Mouse (Mus musculus): Measurements from ENCODE around the gene Baz2a. TPM values are rescaled to one million over a fixed set of nuclear protein-coding genes. Genes with fewer than 3 reads are reported as not detected.

Baz2a gene
- polyA plus RNA-seq, 1 experiment: 30.8 TPM

- peaks cover 3% of the 10 kb centered on the region; the same call in 1 of the 2 replicates for H3K4me1 ChIP-seq (ENCODE audit: control insufficient read depth, insufficient read depth, insufficient read length, low read length)
- WGBS: under 1% methylated on average over 17 of the region's 17 CpGs
- peak overlapping the region; percentile 84 for H3K4me3 ChIP-seq (ENCODE audit: low read depth, low read length)
- TF ChIP-seq CTCF (IDR thresholded peaks at IDR 0.05; ENCODE audit: extremely low read depth, insufficient read length, insufficient replicate concordance, low read depth, low read length) (no peak), POLR2A (IDR thresholded peaks at IDR 0.05; ENCODE audit: low read depth, low read length) (no peak)
- H3K27me3 ChIP-seq (ENCODE audit: control insufficient read depth, insufficient read depth, low read length): no peaks in the 10 kb centered on the region
- no peaks in the 10 kb centered on the region for H3K36me3 ChIP-seq (ENCODE audit: control insufficient read depth, insufficient read depth, low read length)
- H3K27ac ChIP-seq (ENCODE audit: insufficient read depth, low read depth, low read length): peak overlapping the region; percentile 57
Observed at GRCm38 (mm10) chr10:128175996-128176755, 84.8 kb downstream of the Baz2a start.

DNA sequence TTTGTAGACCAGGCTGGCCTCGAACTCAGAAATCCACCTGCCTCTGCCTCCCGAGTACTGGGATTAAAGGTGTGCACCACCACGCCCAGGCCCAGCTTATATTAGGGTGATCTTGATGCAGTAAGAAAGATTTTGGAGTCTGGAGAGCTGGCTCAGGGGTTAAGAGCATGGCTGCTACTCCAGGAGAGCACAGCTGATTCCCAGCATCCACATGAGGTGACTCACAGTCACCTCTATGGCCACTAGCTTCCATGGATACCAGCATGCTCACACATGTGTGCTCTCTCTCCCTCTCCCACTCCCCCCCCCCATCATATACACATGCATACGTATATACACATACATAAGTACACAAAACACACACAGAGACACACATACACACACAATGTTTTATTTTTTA is 85.9 kb downstream of the Baz2a start:
- H3K27ac ChIP-seq (ENCODE audit: insufficient read depth, low read depth, low read length): no peak overlapping the region
- no peak overlapping the region for H3K4me3 ChIP-seq (ENCODE audit: low read depth, low read length)
- H3K36me3 ChIP-seq (ENCODE audit: control insufficient read depth, insufficient read depth, low read length): no peaks in the 10 kb centered on the region
- H3K27me3 ChIP-seq (ENCODE audit: control insufficient read depth, insufficient read depth, low read length): no peaks in the 10 kb centered on the region
- TF ChIP-seq POLR2A (IDR thresholded peaks at IDR 0.05; ENCODE audit: low read depth, low read length): no peak
- no peak for TF ChIP-seq CTCF (IDR thresholded peaks at IDR 0.05; ENCODE audit: extremely low read depth, insufficient read length, insufficient replicate concordance, low read depth, low read length)
- WGBS: 80% methylated on average over 4 of the region's 4 CpGs
- H3K4me1 ChIP-seq (ENCODE audit: control insufficient read depth, insufficient read depth, insufficient read length, low read length): peaks cover 3% of the 10 kb centered on the region; the same call in 1 of the 2 replicates

Other genes starting within 250 kb of the Baz2a start
- not detected in 2 replicates for gene Rdh19, start 241.6 kb upstream of the Baz2a start, polyA plus RNA-seq (2012; rRNA removed)
- gene Rdh16f2, start 225.1 kb upstream of the Baz2a start, polyA plus RNA-seq (2012; rRNA removed): 2.1 and 3.6 TPM in 2 replicates
- gene Rdh7, start 202.8 kb upstream of the Baz2a start, polyA plus RNA-seq (2012; rRNA removed): 30.9 and 73.0 TPM in 2 replicates
- gene Sdr9c7, start 193.1 kb upstream of the Baz2a start, polyA plus RNA-seq (2012; rRNA removed): 0.70 TPM in 1 of 2 replicates, not detected in the other
- gene Hsd17b6, start 84.0 kb upstream of the Baz2a start, polyA plus RNA-seq (2012; rRNA removed): 25.6 and 46.2 TPM in 2 replicates
- gene Prim1, start 76.4 kb upstream of the Baz2a start, polyA plus RNA-seq (2012; rRNA removed): 0.89 and 1.5 TPM in 2 replicates
- gene Naca, start 56.0 kb upstream of the Baz2a start, polyA plus RNA-seq (2012; rRNA removed): 134 and 160 TPM in 2 replicates
- 27.7 and 38.1 TPM in 2 replicates for gene Ptges3, start 32.6 kb upstream of the Baz2a start, polyA plus RNA-seq (2012; rRNA removed)
- 4,528 and 5,521 TPM in 2 replicates for gene Atp5b, start 8.3 kb upstream of the Baz2a start, polyA plus RNA-seq (2012; rRNA removed)
- 20.8 and 34.9 TPM in 2 replicates for gene Rbms2, start 88.7 kb downstream of the Baz2a start, polyA plus RNA-seq (2012; rRNA removed)
- 7.5 and 28.7 TPM in 2 replicates for gene Gls2, start 102.9 kb downstream of the Baz2a start, polyA plus RNA-seq (2012; rRNA removed)
- gene Spryd4, start 120.2 kb downstream of the Baz2a start, polyA plus RNA-seq (2012; rRNA removed): 9.4 and 10.5 TPM in 2 replicates
- gene Mip, start 134.3 kb downstream of the Baz2a start, polyA plus RNA-seq (2012; rRNA removed): not detected in 2 replicates
- 1.5 and 2.0 TPM in 2 replicates for gene Timeless, start 140.5 kb downstream of the Baz2a start, polyA plus RNA-seq (2012; rRNA removed)
- 0.05 TPM in 1 of 2 replicates, not detected in the other for gene Apon, start 162.5 kb downstream of the Baz2a start, polyA plus RNA-seq (2012; rRNA removed)
- 0.08 TPM in 1 of 2 replicates, not detected in the other for gene Apof, start 177.1 kb downstream of the Baz2a start, polyA plus RNA-seq (2012; rRNA removed)
- 15.3 and 46.8 TPM in 2 replicates for gene Stat2, start 179.0 kb downstream of the Baz2a start, polyA plus RNA-seq (2012; rRNA removed)
- gene Il23a, start 207.2 kb downstream of the Baz2a start, polyA plus RNA-seq (2012; rRNA removed): not detected in 2 replicates
- gene Pan2, start 211.8 kb downstream of the Baz2a start, polyA plus RNA-seq (2012; rRNA removed): 10.3 and 17.7 TPM in 2 replicates
- gene Cnpy2, start 230.9 kb downstream of the Baz2a start, polyA plus RNA-seq (2012; rRNA removed): 31.8 and 46.6 TPM in 2 replicates
- 233 and 588 TPM in 2 replicates for gene Cs, start 246.2 kb downstream of the Baz2a start, polyA plus RNA-seq (2012; rRNA removed)

Data from small intestine, adult 2 months (tissue).